Mouse (Mus musculus) cerebellum, adult 11 months (tissue): ENCODE data around the gene Retreg3.

Experiments used
- DNase-seq: peaks from one replicate; pipeline ENCODE4 v3.0.0; 2022

Retreg3 gene

DNA sequence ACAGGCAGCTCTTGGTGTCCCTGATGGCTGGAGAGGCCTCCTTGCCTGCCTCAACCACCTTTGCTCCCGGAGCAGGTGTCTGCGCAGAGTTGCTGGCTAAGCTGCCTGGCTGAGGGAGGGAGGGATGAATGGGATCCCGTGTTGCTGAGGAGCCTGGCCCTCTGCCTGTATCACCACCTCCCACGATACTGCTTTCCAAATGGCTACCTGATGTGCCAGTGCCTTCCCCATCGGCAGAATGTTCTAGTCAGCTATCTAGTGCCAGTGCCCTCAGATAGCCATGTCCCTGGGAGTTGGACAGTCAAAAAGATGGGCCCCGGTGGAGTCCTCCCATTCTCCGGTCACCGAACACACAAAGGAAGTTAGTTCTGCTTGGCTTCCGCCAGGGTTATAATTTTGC, 69.3 kb downstream of the Retreg3 start:
- DNase-seq: peak; percentile 68

DNA sequence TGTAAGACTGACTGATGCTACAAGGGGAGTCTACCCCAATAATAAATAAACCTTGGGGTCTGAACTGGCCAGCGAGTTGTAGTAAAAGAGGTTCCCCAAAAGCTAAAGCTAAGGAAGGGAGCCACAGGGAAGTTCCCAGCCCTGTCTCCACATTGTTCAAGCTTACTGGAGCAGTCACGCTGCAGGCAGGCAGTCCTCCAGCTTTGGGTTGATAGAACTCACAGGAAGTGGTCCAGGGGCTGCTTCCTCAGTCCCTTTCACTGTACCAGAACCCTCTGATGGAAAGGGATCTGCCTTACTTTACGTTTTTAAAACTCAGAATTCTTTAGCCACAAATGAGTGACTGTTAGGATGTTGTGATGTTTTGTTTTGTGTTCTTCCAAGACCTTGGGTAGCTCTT, 72.2 kb downstream of the Retreg3 start:
- DNase-seq: no peak

DNA sequence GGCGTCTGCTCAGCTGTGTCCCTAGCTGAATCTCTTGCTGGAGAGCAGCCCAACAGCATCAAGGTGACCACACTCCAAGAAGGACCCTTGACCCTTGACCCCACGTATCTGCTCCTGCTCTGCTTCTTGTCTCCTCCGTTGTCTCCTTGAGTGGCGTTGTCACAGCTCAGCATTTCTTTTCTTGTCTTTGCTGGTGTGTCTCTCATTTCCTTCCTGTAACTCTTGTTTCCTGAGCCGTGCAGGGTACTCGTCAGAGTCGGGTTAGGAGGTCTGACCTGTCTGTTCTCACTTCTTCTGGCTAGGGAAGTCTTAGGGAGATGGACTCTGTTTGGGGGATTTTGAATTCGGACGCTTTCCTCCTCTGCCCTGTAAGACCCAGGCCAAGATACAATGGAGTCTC, 73.3 kb downstream of the Retreg3 start:
- no peak for DNase-seq
